Mouse (Mus musculus) hindbrain, embryonic 11.5 days (tissue): ENCODE data around the gene 1600012H06Rik. TPM values are rescaled to one million over a fixed set of nuclear protein-coding genes. Genes with fewer than 3 reads are reported as not detected.
"Not testable (repeated sequence)": the region's sequence is repeated elsewhere in the genome, so short reads cannot be mapped to it uniquely, and the experiment has no call there.

Experiments used
- ATAC-seq: fragments of 200-750 bp; cut with Nextera tagmentation; 2 replicates; pipeline ENCODE4 v1.8.0; 2017; ENCODE audit warnings: mild to moderate bottlenecking, moderate TSS enrichment, moderate library complexity; ENCODE audit not compliant: low FRiP score
- DNase-seq: peaks from one replicate; pipeline ENCODE4 v3.0.0-alpha.2; 2015; ENCODE audit warnings: low spot score
- H3K27ac ChIP-seq: fragments of 300-500 bp; sonication (generic); 2 replicates; pipeline ENCODE4 v1.5.1; 2014; ENCODE audit warnings: mild to moderate bottlenecking, low read depth, low read length
- H3K27me3 ChIP-seq: fragments of 300-500 bp; sonication (generic); 2 replicates; pipeline ENCODE4 v1.6.1; 2014; ENCODE audit warnings: mild to moderate bottlenecking, low read length, moderate library complexity, mixed read lengths; ENCODE audit not compliant: control insufficient read depth, insufficient read depth
- H3K36me3 ChIP-seq: fragments of 300-500 bp; sonication (generic); 2 replicates; pipeline ENCODE4 v1.6.1; 2014; ENCODE audit warnings: mild to moderate bottlenecking, low read length, moderate library complexity, mixed read lengths; ENCODE audit not compliant: control insufficient read depth, insufficient read depth
- H3K4me1 ChIP-seq: fragments of 300-500 bp; sonication (generic); replicated peaks from 2 replicates; pipeline ENCODE4 v1.6.1; 2014; ENCODE audit warnings: low read length, mixed read lengths; ENCODE audit not compliant: control insufficient read depth, insufficient read depth
- H3K4me2 ChIP-seq: fragments of 300-500 bp; sonication (generic); replicated peaks from 2 replicates; pipeline ENCODE4 v1.6.1; 2014; ENCODE audit warnings: mild to moderate bottlenecking, low read depth, low read length
- H3K4me3 ChIP-seq: fragments of 300-500 bp; sonication (generic); 2 replicates; pipeline ENCODE4 v1.5.1; 2014; ENCODE audit warnings: low read depth, low read length
- H3K9ac ChIP-seq: fragments of 300-500 bp; sonication (generic); 2 replicates; pipeline ENCODE4 v1.6.1; 2014; ENCODE audit warnings: low read depth, low read length
- H3K9me3 ChIP-seq: fragments of 300-500 bp; sonication (generic); 2 replicates; pipeline ENCODE4 v1.6.1; 2016; ENCODE audit warnings: low read length; ENCODE audit not compliant: control insufficient read depth
- WGBS: fragments of 180-500 bp; shearing (Covaris S2); extraction: QIAGEN DNeasy Blood & Tissue Kit; methylation state at CpG from one replicate; pipeline ENCODE4 v1.1.7; 2014; 5-methylcytosine and 5-hydroxymethylcytosine counted together
- polyA plus RNA-seq: library from polyadenylated mRNA; unstranded; fragments of >200 nt; fragmentation: Nextera tagmentation; extraction: Ambion mirVana; gene quantifications from 2 replicates; pipeline ENCODE4 v1.2.1, GENCODE M21; 2014

1600012H06Rik gene
- polyA plus RNA-seq, 1 experiment from 2014 or later = 39.4 TPM

DNA sequence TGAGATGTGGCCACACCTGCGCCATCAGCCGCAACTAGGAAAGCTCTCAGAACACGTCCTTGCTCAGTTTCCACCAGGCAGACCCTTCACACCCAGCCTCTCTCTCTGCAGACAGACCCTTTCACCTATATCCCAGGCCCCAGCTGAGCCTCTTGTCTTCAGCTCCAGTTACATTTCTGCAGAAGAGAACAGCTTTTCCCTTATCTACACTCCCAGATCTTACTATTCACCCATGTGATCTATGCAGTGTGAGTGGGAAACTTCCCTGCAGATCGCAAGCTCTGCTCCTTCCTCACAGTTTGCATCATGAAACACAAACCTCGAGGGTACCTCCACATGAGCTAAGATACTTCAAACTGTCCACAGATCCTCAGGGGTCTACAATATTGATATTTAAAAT, 11.5 kb upstream of the 1600012H06Rik start:
- 89% methylated on average over 5 of the region's 5 CpGs for WGBS
- Histone ChIP-seq H3K27me3 (no peaks in the 10 kb centered on the region), H3K4me3 (no peak overlapping the region), H3K4me2 (no peak overlapping the region), H3K4me1 (no peaks in the 10 kb centered on the region), H3K9ac (no peak overlapping the region), H3K36me3 (no peaks in the 10 kb centered on the region), H3K27ac (no peak overlapping the region), H3K9me3 (no peaks in the 10 kb centered on the region)
- no peak for ATAC-seq
- DNase-seq = no peak

DNA sequence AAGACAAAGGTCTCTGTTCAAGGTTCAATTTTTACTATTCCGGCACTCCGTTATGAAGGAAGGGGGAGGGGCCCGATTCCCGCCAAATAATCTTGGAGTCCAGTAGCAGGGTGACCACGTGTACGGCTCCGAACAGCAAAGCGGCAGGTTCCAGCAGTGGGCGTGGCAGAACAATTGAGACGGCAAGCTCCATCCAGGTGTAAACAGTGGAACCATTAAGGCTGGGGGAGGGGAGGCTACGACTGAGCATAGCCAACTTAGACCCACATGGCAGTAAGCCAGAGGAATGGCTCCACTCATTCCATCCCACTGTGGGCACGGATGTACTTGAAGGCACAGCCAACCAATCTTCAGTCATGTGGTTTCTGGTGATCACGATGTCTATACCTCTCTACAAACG, 7.7 kb upstream of the 1600012H06Rik start:
- DNase-seq, H3K4me2 ChIP-seq, H3K9me3 ChIP-seq, H3K4me1 ChIP-seq, H3K27me3 ChIP-seq, H3K27ac ChIP-seq, ATAC-seq, H3K4me3 ChIP-seq, H3K36me3 ChIP-seq, H3K9ac ChIP-seq: not testable (repeated sequence)
- WGBS = 84% methylated on average over 14 of the region's 14 CpGs

DNA sequence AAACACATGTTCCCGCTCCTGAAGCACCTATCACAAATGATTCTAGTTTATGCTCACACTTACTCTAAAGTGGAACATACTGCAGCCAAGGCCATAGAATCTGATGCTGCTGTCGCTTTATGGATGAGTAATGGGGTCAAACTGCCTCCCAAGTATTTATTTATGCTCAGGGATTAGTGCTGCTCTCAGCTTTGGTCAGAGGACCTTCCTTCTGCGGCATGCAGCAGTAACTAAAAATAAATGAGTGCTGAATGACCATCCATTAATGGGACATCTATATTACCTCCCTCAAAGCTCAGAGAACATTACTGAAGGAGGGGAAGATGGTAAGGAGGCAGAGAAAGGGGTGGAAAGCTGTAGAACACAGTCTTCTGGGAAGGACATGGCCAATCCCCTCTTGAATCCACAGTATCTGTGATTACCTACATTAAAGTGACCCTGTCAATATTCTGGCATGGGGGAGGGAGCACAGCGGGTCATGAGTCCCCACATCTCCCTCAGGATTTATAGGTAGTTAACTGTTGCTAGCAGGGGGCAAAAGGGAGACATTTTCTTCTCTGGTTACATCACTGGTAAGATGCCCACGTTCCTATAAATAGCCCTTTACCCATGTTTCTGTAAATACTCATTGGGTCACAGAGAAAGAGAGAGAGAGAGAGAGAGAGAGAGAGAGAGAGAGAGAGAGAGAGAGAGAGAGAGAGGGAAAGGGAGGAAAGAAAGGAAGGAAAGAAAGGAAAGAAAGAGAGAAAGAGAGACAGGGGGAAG, 7.0 kb upstream of the 1600012H06Rik start:
- DNase-seq (no peak), ATAC-seq (no peak)
- H3K4me3 ChIP-seq = no peak overlapping the region
- H3K36me3 ChIP-seq = no peaks in the 10 kb centered on the region
- H3K4me2 ChIP-seq = no peak overlapping the region
- no peaks in the 10 kb centered on the region for H3K4me1 ChIP-seq
- H3K9ac ChIP-seq = no peak overlapping the region
- WGBS = 73% methylated on average over 5 of the region's 5 CpGs
- H3K27ac ChIP-seq = no peak overlapping the region
- H3K9me3 ChIP-seq = no peaks in the 10 kb centered on the region
- no peaks in the 10 kb centered on the region for H3K27me3 ChIP-seq

DNA sequence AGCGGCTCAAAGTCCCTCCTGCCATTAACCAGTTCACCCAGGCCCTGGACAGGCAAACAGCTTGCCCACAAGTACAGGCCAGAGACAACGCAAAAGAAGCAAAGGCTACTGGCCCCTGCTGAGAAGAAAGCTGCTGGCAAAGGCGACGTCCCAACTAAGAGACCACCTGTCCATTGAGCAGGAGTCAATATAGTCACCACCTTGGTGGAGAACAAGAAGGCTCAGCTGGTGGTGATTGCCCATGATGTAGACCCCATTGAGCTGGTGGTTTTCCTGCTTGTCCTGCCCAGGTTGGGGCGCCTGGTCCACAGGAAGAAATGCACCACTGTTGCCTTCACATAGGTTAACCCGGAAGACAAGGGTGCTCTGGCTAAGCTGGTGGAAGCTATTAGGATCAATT, 803 bp upstream of the 1600012H06Rik start:
- H3K36me3 ChIP-seq, H3K9ac ChIP-seq, H3K27me3 ChIP-seq, H3K4me1 ChIP-seq, ATAC-seq, DNase-seq, H3K9me3 ChIP-seq, H3K27ac ChIP-seq: not testable (repeated sequence)
- H3K4me3 ChIP-seq = peak overlapping the region; percentile 89
- WGBS = 53% methylated on average over 6 of the region's 6 CpGs
- peak overlapping the region; percentile 56 for H3K4me2 ChIP-seq

DNA sequence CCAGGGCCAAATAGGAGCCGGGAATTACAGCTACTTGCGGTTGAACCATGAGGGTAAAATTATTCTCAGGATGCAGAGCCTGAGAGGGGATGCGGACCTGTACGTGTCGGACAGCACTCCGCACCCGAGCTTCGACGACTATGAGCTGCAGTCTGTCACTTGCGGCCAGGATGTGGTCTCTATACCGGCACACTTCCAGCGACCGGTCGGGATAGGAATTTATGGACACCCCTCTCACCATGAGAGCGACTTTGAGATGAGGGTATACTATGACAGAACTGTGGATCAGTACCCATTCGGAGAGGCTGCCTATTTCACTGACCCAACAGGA, 710 bp downstream of the 1600012H06Rik start:
- no peaks in the 10 kb centered on the region for H3K27me3 ChIP-seq
- no peaks in the 10 kb centered on the region for H3K36me3 ChIP-seq
- H3K27ac ChIP-seq = no peak overlapping the region
- H3K4me1 ChIP-seq = 0 out of 2 replicates have a peak, but pooled peaks cover 3% of the 10 kb centered on the region
- WGBS = 23% methylated on average over 16 of the region's 16 CpGs
- peak overlapping the region; percentile 95 for H3K4me2 ChIP-seq
- DNase-seq (no peak), ATAC-seq (no peak; the same call in 1 of the 2 replicates)
- peak overlapping the region; percentile 89 for H3K4me3 ChIP-seq
- H3K9ac ChIP-seq = peak overlapping the region; percentile 84
- H3K9me3 ChIP-seq = no peaks in the 10 kb centered on the region

DNA sequence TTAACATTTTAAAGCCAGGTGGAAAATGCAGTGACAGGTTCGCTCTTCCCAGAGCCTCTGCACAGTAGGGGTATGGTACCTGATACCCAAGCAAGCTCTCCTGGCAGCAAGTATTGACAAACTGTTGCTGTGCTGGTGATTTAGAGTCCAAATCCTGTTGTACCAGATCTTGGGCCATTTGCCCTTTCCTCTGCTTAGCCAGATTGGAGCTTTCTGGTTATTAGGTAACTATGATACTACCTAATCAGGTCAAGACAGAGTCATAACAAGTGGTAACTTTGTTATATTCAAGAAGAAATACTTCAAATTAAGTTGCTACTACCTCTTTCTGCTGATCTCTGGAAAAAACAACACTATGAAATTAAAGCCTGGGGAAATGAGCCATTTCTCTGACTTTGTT, 1.6 kb downstream of the 1600012H06Rik start:
- Histone ChIP-seq H3K27ac (no peak overlapping the region), H3K9me3 (no peaks in the 10 kb centered on the region), H3K4me2 (no peak overlapping the region), H3K9ac (no peak overlapping the region), H3K36me3 (no peaks in the 10 kb centered on the region), H3K4me1 (0 out of 2 replicates have a peak, but pooled peaks cover 3% of the 10 kb centered on the region), H3K4me3 (no peak overlapping the region), H3K27me3 (no peaks in the 10 kb centered on the region)
- WGBS = 86% methylated on average over 1 of the region's 1 CpGs
- no peak for DNase-seq
- no peak for ATAC-seq

DNA sequence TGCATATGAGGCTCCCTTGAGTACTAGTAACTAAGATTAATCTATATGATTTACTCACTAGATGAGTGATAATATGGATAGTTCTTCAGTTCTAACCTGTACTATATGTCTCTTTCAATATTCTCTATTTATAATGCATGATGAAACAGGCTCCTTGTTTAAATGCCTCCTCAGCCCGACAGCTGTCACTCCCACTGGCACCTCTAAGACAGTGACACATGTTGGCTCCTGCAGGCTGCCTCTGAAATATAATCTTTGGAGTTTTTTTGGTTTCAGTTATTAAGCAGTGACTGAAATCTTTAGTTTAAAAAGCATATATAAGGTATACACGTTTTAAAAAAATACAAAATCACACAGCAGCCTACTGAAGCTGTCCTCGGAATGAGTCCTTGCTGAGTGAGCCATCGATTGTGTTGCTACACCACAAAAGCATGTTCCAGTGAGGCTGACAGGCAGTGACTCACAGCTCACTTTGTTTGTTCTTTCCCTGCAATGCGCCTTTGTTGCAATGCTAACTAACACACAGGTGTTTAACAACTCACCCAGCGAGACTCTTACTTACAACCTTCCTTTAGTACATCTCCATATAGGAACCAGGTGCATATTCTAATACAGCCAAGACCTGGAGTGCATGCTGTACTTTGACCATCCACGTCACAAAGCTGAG, 6.3 kb downstream of the 1600012H06Rik start:
- WGBS = 87% methylated on average over 7 of the region's 7 CpGs
- Histone ChIP-seq H3K4me1 (no peaks in the 10 kb centered on the region), H3K4me3 (no peak overlapping the region), H3K9ac (no peak overlapping the region), H3K9me3 (no peaks in the 10 kb centered on the region), H3K27ac (no peak overlapping the region), H3K4me2 (no peak overlapping the region), H3K27me3 (no peaks in the 10 kb centered on the region), H3K36me3 (no peaks in the 10 kb centered on the region)
- DNase-seq (no peak), ATAC-seq (no peak)

DNA sequence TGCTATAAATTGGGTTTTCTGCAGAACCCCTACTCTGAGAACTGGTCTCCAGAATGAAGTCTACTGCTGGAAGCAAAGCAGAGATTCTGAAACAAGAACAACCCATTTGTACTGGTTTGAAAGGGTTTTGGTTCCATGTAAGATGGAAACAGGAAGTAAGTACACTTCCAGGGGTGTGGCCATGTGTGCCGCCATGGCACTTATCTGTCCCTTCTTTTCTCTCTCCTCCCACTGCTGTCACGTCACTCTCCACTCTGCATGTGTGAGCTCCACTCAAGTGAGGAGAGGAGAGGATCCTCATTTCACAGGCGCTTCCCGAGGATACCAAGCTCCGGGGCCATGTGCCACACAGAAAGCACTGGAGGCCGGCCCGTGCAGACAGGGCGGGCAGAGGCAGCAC, 10.5 kb downstream of the 1600012H06Rik start:
- H3K27ac ChIP-seq = no peak overlapping the region
- H3K36me3 ChIP-seq = no peaks in the 10 kb centered on the region
- no peak overlapping the region for H3K4me3 ChIP-seq
- H3K4me2 ChIP-seq = no peak overlapping the region
- H3K9me3 ChIP-seq = no peaks in the 10 kb centered on the region
- 96% methylated on average over 8 of the region's 8 CpGs for WGBS
- no peaks in the 10 kb centered on the region for H3K27me3 ChIP-seq
- DNase-seq (no peak), ATAC-seq (no peak)
- H3K4me1 ChIP-seq = no peaks in the 10 kb centered on the region
- H3K9ac ChIP-seq = no peak overlapping the region
